Mouse (Mus musculus) limb, embryonic 10.5 days (tissue): Measurements from ENCODE around the gene Chid1. TPM values are rescaled to one million over a fixed set of nuclear protein-coding genes. Genes with fewer than 3 reads are reported as not detected.
A peak's percentile ranks its signal among the peaks of the same experiment; 100 is the strongest.

ENCODE experiments used
- DNase-seq: peaks from one replicate; pipeline ENCODE4 v3.0.0-alpha.2; 2017; ENCODE audit warnings: low spot score
- H3K27ac ChIP-seq: fragments of 300-500 bp; sonication (generic); 2 replicates; pipeline ENCODE4 v1.5.1; 2016; ENCODE audit warnings: mild to moderate bottlenecking
- H3K27me3 ChIP-seq: fragments of 300-500 bp; sonication (generic); 2 replicates; pipeline ENCODE4 v1.6.1; 2016; ENCODE audit warnings: low read depth, mild to moderate bottlenecking; ENCODE audit not compliant: poor library complexity, severe bottlenecking
- H3K36me3 ChIP-seq: fragments of 300-500 bp; sonication (generic); 2 replicates; pipeline ENCODE4 v1.6.1; 2016; ENCODE audit warnings: mild to moderate bottlenecking, moderate library complexity
- H3K4me1 ChIP-seq: fragments of 300-500 bp; sonication (generic); 2 replicates; pipeline ENCODE4 v1.6.1; 2016
- H3K4me3 ChIP-seq: fragments of 300-500 bp; sonication (generic); 2 replicates; pipeline ENCODE4 v1.5.1; 2016; ENCODE audit warnings: mild to moderate bottlenecking, moderate library complexity
- H3K9me3 ChIP-seq: fragments of 300-500 bp; sonication (generic); replicated peaks from 2 replicates; pipeline ENCODE4 v1.6.1; 2016; ENCODE audit warnings: mild to moderate bottlenecking
- WGBS: fragments of 180-500 bp; shearing (Covaris S2); methylation state at CpG from one replicate; pipeline ENCODE4 v1.1.7; 2016; 5-methylcytosine and 5-hydroxymethylcytosine counted together
- polyA plus RNA-seq: library from polyadenylated mRNA; unstranded; fragments of >200 nt; fragmentation: Nextera tagmentation; extraction: Ambion mirVana; gene quantifications from 2 replicates; pipeline ENCODE4 v1.2.1, GENCODE M21; 2016

The Chid1 gene
- polyA plus RNA-seq: 26.7 and 27.3 TPM in 2 replicates

DNA sequence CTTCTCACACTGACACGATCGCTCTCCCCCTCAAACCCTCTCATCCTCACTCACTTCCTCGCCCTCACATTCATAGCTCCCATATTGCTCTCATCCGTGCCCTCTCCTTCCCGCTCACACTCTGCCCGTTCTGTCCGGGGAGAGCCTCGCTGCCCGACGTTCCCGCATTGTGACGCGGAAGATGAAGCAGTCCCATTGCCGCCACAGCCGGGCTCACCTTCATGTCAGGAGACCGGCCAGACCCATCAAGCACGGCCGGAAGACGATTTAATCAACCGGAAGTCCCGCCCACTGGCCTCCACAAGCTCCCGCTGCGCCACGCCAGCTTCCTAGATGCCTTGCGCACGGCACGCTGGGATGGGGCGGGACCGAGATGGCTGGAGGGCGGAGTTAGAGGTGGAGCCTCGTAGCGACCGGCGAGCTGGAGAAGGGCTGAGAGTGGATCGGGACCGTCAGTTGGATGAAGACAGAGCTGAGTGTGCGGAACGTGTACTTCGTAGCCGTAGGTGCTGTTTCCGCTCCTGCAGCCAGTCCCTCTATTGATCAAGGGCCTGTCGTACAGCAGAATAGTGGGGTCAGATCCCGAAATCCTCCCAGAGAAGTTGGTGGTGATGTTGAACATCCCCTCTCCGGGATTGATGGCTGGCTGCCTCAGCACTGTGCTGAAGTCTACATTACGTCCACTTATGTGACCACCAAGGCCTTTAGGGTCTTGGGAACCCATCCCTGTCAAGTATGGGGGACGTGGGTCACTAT lies at the start of gene Chid1:
Gene Chid1, minus strand, starts transcription at position 302 of the 756 bp plus-strand sequence.
- H3K4me1 ChIP-seq: peaks cover 22% of the 10 kb centered on the region
- 2% methylated on average over 46 of the region's 46 CpGs for WGBS
- peak within 1 kb of the TSS; percentile 87 for H3K27ac ChIP-seq
- peak within 1 kb of the TSS; percentile 91 for H3K4me3 ChIP-seq
- no peaks in the 10 kb centered on the region for H3K36me3 ChIP-seq
- H3K27me3 ChIP-seq: no peaks in the 10 kb centered on the region
- DNase-seq: peak; percentile 100
- H3K9me3 ChIP-seq: no peaks in the 10 kb centered on the region

DNA sequence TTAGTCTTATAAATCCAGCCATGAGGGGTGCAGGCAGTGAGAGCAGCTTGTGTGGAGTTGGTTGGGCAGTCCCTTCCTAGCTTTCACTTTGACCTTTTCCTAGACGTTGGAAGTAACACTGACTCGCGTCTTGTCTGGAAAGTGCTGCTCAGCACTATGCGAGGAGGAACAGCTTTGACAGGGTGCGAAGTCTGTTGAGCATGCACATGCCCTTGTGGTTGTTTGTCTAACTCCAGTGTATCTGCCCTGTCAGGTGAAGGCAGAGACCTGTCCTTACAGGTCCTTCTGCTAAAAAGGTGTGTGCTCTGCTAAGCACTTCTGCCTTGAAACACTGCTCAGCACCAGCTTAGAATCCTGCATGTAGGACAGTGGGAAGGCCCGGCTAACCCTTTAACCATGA lies 49.2 kb upstream of the Chid1 start:
- no peak overlapping the region for H3K27ac ChIP-seq
- H3K27me3 ChIP-seq: no peaks in the 10 kb centered on the region
- no peak for DNase-seq
- WGBS: 90% methylated on average over 6 of the region's 6 CpGs
- no peaks in the 10 kb centered on the region for H3K9me3 ChIP-seq
- no peak overlapping the region for H3K4me3 ChIP-seq
- peaks cover 42% of the 10 kb centered on the region for H3K36me3 ChIP-seq
- no peaks in the 10 kb centered on the region for H3K4me1 ChIP-seq

DNA sequence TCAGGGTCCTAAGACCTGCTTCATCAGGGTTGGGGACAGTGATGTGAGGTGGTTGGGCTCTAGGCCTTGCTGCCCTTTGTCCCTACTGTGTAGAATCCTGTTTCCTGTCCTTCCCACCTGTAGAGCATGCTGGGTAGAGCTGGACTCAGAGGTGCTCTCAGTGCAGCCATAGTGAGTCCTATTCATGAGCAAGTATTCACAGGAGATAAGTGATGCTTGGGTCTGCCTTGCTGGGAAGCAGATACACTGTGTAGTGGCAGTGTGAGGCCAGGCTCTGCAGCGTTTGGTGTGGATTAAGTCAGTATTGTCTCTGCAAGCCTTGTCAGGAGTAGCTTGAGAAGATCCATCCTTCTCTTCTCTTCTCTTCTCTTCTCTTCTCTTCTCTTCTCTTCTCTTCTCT lies 46.2 kb upstream of the Chid1 start:
- no peak for DNase-seq
- Histone ChIP-seq H3K4me3 (no peak overlapping the region), H3K27ac (no peak overlapping the region), H3K9me3 (no peaks in the 10 kb centered on the region), H3K27me3 (no peaks in the 10 kb centered on the region), H3K36me3 (peaks cover 35% of the 10 kb centered on the region), H3K4me1 (no peaks in the 10 kb centered on the region)
- 92% methylated on average over 1 of the region's 1 CpGs for WGBS

DNA sequence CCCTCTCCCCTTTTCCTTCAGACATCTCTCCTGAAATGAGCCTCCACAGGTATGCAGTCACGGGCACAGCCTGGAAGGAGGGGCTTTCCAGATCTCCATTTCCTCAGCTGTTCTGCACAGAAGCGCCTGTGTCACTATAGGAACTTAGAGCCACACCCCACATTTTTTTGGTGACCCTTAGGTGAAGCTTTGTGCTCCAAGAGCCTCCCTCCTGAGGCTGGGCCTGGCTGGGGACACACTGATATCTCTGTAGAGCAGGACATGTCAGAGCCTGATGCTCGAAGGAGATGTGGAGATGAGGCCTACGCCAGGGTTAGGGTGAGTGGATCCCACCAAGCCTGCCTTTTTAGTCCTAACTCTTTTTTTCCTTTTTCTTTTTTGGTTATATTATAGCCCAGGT lies 45.6 kb upstream of the Chid1 start:
- H3K36me3 ChIP-seq: peaks cover 29% of the 10 kb centered on the region
- 80% methylated on average over 4 of the region's 4 CpGs for WGBS
- no peaks in the 10 kb centered on the region for H3K9me3 ChIP-seq
- H3K27ac ChIP-seq: no peak overlapping the region
- no peaks in the 10 kb centered on the region; the same call in 1 of the 2 replicates for H3K4me1 ChIP-seq
- H3K4me3 ChIP-seq: no peak overlapping the region
- no peak for DNase-seq
- no peaks in the 10 kb centered on the region for H3K27me3 ChIP-seq

DNA sequence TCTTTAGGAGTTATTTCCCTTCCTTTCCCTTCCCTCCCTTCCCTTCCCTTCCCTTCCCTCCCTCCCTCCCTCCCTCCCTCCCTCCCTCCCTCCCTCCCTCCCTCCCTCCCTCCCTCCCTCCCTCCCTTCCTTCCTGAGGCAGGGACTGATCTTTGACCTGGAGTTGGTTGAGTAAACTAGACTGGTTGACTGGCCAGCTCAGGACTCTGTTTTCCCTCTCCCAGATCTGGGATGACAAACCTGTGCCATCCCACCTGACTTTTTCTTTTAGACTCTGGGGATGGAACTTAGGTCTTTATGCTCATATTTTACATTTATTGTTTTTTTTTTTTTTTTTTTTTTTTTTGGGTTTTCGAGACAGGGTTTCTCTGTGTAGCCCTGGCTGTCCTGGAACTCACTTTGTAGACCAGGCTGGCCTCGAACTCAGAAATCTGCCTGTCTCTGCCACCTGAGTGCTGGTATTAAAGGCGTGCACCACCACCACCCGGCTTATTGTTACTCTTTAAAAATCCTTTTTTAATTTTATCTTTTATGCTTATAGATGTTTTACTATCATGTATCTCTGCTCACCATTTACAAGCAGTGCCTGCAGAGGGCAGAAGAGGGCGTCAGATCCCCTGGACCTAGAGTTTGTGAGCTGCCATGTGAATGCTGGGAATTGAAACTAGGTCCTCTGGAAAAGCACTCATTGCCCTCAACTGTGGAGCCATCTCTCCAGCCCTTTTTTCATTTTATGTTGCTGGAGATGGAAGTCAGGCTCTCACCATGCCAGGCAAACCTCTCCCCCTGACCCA lies 44.6 kb upstream of the Chid1 start:
- DNase-seq: no peak
- Histone ChIP-seq H3K9me3 (no peaks in the 10 kb centered on the region), H3K4me1 (no peaks in the 10 kb centered on the region; the same call in 1 of the 2 replicates), H3K36me3 (peaks cover 23% of the 10 kb centered on the region), H3K27me3 (no peaks in the 10 kb centered on the region), H3K4me3 (no peak overlapping the region), H3K27ac (no peak overlapping the region)
- 93% methylated on average over 4 of the region's 5 CpGs for WGBS

DNA sequence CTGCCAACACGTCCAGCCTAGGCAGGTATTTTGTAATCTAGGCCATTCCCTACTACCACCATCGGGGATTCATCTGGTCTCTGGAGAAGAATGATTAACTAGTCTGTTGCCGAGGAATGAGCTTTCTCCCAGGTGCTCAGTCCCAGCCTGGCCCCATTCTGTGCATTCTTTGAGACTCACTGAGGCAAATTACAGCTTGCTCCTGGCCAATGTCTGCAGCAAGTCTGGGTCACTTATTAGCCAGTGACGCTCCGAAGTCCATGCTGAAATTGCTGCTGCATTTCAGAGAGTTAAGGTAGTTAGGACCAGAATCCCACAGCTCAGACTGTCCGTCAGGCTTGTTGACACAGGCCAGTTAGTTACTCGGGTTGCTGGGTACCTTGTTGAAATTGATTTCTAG lies 41.7 kb upstream of the Chid1 start:
- H3K9me3 ChIP-seq: no peaks in the 10 kb centered on the region
- H3K36me3 ChIP-seq: peaks cover 14% of the 10 kb centered on the region
- no peak for DNase-seq
- H3K27me3 ChIP-seq: no peaks in the 10 kb centered on the region
- no peak overlapping the region for H3K27ac ChIP-seq
- H3K4me3 ChIP-seq: no peak overlapping the region
- WGBS: 78% methylated on average over 7 of the region's 7 CpGs
- H3K4me1 ChIP-seq: no peaks in the 10 kb centered on the region; the same call in 1 of the 2 replicates

DNA sequence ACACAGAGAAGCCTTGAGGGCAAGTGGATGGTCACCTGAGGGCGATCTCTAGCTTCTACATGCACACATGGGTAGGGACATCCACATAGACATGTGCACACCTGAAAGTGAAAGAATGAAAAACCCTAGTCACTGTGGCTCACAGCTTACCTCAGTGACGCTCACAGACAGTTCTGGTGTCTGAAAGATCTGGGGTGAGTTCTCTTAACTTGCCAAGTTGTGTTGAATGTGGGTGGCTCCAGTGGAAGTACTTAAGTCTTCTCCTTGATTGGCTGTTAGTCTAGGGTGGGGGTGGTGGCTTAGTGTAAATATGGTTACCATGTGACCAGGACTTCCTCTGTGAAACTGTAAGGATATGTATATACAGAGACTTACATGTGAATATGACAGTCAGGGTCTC lies 39.3 kb upstream of the Chid1 start:
- H3K4me1 ChIP-seq: no peaks in the 10 kb centered on the region; the same call in 1 of the 2 replicates
- no peak for DNase-seq
- H3K27ac ChIP-seq: no peak overlapping the region
- WGBS: 93% methylated on average over 2 of the region's 2 CpGs
- H3K36me3 ChIP-seq: peaks cover 9% of the 10 kb centered on the region
- no peaks in the 10 kb centered on the region for H3K27me3 ChIP-seq
- no peaks in the 10 kb centered on the region for H3K9me3 ChIP-seq
- no peak overlapping the region for H3K4me3 ChIP-seq

DNA sequence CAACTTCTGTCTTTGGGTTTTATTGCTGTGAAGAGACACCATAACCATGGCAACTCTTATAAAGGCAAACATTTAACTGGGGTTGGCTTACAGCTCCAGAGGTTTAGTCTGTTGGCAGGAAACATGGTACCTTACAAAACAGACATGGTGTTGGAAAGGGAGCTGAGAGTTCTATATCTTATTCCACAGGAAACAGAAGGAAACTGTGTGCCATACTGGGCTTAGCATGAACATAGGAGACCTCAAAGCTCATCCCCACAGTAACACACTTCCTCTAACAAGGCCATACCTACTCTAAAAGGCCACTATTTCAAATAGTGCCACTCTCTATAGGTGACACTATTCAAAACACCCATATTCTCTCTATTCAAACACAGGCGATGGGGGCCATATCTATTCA lies 38.9 kb upstream of the Chid1 start:
- peaks cover 9% of the 10 kb centered on the region for H3K36me3 ChIP-seq
- no peaks in the 10 kb centered on the region; the same call in 1 of the 2 replicates for H3K4me1 ChIP-seq
- no peak for DNase-seq
- no peaks in the 10 kb centered on the region for H3K27me3 ChIP-seq
- H3K27ac ChIP-seq: no peak overlapping the region
- H3K9me3 ChIP-seq: no peaks in the 10 kb centered on the region
- no peak overlapping the region for H3K4me3 ChIP-seq
- 95% methylated on average over 1 of the region's 1 CpGs for WGBS

DNA sequence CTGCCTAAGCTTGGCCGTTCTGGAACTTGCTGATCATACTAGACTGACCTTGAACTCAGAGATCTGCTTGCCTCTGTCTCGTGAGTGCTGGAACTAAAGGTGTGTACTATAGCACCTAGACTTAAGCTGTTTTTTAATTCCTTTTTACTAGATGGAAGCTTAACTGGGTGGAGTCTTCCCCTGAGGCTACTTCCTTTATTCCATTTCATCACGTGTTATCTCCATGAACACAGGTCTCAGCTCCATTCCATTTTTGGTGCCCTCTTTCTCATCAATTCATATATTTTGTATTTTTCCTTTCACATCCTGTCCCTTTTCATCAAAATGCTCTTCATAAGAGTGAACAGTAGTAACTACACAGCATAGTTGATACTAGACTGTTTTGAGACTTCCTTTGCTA lies 38.1 kb upstream of the Chid1 start:
- no peak for DNase-seq
- 90% methylated on average over 3 of the region's 3 CpGs for WGBS
- H3K27ac ChIP-seq: no peak overlapping the region
- H3K4me1 ChIP-seq: no peaks in the 10 kb centered on the region; the same call in 1 of the 2 replicates
- peaks cover 9% of the 10 kb centered on the region for H3K36me3 ChIP-seq
- no peaks in the 10 kb centered on the region for H3K9me3 ChIP-seq
- H3K4me3 ChIP-seq: no peak overlapping the region
- H3K27me3 ChIP-seq: no peaks in the 10 kb centered on the region

DNA sequence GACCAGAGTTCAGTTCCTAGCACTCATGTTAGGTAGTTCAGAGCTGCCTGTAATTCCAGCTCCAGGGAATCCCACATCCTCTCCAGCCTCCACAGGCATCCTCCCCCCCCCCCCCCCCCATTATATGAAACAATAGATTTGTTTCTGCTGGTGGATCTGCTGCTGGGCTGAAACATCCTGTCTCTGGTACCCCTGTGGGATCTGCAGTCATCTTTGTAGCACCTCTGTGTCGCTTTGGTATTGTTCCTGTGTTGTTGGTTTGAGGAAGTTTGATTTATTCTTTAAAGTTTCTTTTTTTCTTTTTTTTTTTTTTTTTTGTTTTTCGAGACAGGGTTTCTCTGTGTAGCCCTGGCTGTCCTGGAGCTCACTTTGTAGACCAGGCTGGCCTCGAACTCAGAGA lies 35.8 kb upstream of the Chid1 start:
- DNase-seq: no peak
- no peak overlapping the region for H3K4me3 ChIP-seq
- 92% methylated on average over 3 of the region's 3 CpGs for WGBS
- H3K36me3 ChIP-seq: peaks cover 2% of the 10 kb centered on the region; the same call in 1 of the 2 replicates
- H3K9me3 ChIP-seq: no peaks in the 10 kb centered on the region
- H3K4me1 ChIP-seq: no peaks in the 10 kb centered on the region; the same call in 1 of the 2 replicates
- H3K27ac ChIP-seq: no peak overlapping the region
- no peaks in the 10 kb centered on the region for H3K27me3 ChIP-seq

DNA sequence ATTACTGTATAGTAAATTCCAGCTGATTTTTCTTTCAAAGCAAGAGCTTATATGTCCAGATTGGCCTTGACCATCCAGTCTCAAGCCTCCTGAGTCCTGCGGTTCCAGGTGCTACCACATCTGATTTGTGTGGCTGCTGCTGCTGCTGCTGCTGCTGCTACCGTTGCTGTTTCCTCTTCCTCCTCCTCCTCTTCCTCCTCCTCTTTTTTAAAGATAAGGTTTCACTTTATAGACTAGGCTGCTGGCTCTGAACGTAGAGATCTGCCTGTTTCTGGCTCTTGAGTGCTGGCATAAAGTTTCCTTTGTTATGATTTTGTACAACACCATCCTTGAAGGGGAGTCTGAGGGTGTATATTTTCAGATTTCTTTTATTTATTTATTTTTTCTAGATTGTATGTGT lies 34.4 kb upstream of the Chid1 start:
- DNase-seq: no peak
- Histone ChIP-seq H3K4me1 (no peaks in the 10 kb centered on the region), H3K9me3 (no peaks in the 10 kb centered on the region), H3K36me3 (no peaks in the 10 kb centered on the region), H3K4me3 (no peak overlapping the region), H3K27me3 (no peaks in the 10 kb centered on the region), H3K27ac (no peak overlapping the region)
- WGBS: 89% methylated on average over 3 of the region's 3 CpGs

DNA sequence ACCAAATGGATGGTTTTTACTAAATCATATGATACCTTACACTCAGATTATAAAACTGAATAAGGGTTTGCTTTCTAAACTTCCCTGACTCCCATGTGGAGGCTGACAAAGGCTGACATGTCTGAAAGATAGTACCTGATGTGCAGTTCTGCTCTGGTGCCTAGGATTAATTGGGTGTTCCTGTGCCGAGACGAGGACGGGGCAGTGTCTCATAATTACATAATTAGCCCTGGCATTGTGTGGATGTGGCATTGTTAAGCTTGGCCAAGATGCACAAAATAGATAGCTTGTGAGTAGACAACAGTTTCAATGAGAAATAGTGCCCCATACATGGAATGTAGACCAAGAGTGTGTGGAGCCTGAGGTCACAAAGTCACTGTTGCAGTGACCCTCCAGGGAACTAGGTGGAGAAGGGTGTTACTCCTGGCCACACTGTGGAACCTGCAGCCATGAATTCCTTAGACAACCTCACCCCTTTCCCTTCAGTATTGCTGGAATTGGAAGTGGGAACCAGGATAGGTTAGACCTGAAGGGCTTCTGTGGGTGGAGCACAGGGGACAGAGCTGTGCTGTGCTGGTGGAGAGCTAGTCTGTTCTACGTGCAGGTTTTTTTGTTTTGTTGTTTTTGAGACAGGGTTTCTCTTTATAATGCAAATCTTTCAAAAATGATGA lies 31.1 kb upstream of the Chid1 start:
- H3K4me1 ChIP-seq: no peaks in the 10 kb centered on the region
- 0 out of 2 replicates have a peak, but pooled peaks cover 2% of the 10 kb centered on the region for H3K36me3 ChIP-seq
- no peak overlapping the region for H3K4me3 ChIP-seq
- no peaks in the 10 kb centered on the region for H3K9me3 ChIP-seq
- H3K27ac ChIP-seq: no peak overlapping the region
- no peaks in the 10 kb centered on the region for H3K27me3 ChIP-seq
- WGBS: 90% methylated on average over 4 of the region's 4 CpGs
- DNase-seq: no peak

DNA sequence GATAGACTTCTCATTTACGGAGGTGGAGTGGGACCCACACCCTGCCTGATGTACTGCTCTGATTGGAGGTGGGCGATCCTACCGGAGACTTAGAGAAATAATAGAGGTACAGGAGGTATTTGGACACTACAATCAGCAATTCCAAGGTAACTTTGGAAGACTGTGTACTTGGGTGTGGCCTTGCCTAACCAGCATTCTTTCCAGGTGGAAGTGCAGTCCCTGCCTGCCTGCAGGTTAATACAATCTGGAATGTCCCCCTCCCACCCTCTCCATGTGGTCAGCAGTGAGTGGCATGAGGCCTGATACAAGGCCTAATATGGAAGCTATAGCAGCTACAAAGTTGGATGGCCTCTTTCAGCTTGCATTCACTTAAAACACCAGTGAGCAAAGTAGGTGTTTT lies 30.3 kb upstream of the Chid1 start:
- no peaks in the 10 kb centered on the region for H3K9me3 ChIP-seq
- no peaks in the 10 kb centered on the region for H3K4me1 ChIP-seq
- no peak overlapping the region for H3K27ac ChIP-seq
- no peak overlapping the region for H3K4me3 ChIP-seq
- 98% methylated on average over 3 of the region's 3 CpGs for WGBS
- no peak for DNase-seq
- H3K27me3 ChIP-seq: no peaks in the 10 kb centered on the region
- H3K36me3 ChIP-seq: peaks cover 7% of the 10 kb centered on the region; the same call in 1 of the 2 replicates
